Mouse (Mus musculus) heart, postnatal 0 days (tissue): ENCODE measurements around the gene Asic2.

Source experiments
- CTCF ChIP-seq: IDR thresholded peaks from 2 replicates; pipeline ENCODE4 v1.5.1; 2016; ENCODE audit warnings: antibody characterized with exemption, control low read depth, low read depth
- EP300 ChIP-seq: IDR thresholded peaks from 2 replicates; pipeline ENCODE4 v1.6.1; 2016; ENCODE audit warnings: antibody characterized with exemption, low read depth

DNA sequence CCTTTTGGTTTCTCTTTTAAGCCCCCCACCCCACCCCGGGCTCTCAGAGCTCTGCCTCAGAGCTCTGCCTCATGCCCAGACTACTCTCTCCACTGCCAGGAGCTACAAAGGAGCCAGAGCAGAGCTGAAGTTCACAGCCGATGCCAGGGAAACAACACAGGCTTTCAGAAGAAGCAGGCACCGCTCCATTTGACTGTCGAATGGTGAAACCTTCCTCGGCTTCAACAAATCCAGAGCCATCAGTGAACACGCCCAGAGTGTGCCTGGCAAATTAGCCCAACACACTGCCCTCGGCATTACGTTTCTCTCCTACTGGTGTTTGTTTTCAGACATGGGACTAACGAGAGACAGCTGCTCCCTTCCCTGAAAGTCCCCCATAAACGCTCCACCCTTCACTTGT, 819.8 kb downstream of the Asic2 start:
- no peak for TF ChIP-seq CTCF
- TF ChIP-seq EP300: no peak
